Mouse (Mus musculus): ENCODE measurements around the gene Cnbd2.

DNA sequence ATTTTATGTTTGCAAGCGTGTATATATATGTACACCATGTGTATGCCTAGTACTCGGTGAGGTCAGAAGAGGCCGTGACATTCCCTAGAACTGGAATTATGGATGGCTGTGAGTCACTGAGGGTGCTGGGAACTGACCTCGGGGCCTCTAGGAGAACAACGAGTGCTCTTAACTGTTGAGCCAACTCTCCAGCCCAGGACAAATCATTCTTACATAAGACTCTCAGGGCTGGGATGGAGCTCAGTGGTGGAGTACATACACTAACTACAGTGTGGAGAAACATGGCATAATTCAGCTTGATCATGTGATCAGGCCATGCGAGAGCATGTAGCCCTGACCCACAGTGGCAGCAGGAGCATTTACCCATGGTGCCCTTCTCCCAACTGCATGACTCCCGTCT, 85.9 kb downstream of the Cnbd2 start:
- no peak for TF ChIP-seq CTCF (conservative IDR thresholded peaks at IDR 0.05; ENCODE audit: low read length)
- TF ChIP-seq POU5F1 (IDR thresholded peaks at IDR 0.05; ENCODE audit: borderline replicate concordance, low read length): no peak
- no peak for TF ChIP-seq NANOG (IDR thresholded peaks at IDR 0.05; ENCODE audit: borderline replicate concordance, low read length)
